Mouse (Mus musculus) gastrocnemius, adult 2 months (tissue): ENCODE data around the gene Actb. TPM values are rescaled to one million over a fixed set of nuclear protein-coding genes. Genes with fewer than 3 reads are reported as not detected.

Experiments used
- DNase-seq: peaks from one replicate; pipeline ENCODE4 v3.0.0; 2022
- H3K27ac ChIP-seq: fragments of 200-600 bp; 2 replicates; pipeline ENCODE4 v1.8.1; 2022; ENCODE audit warnings: mild to moderate bottlenecking
- H3K4me3 ChIP-seq: fragments of 200-600 bp; 2 replicates; pipeline ENCODE4 v1.8.1; 2022; ENCODE audit warnings: mild to moderate bottlenecking, moderate library complexity
- CTCF ChIP-seq: fragments of 200-600 bp; IDR thresholded peaks from 2 replicates; pipeline ENCODE4 v1.8.1; 2022; ENCODE audit warnings: antibody characterized with exemption, mild to moderate bottlenecking, moderate library complexity
- intact Hi-C: fragments of 180-260 bp; cut with DNase I; formaldehyde crosslinking; loops from one replicate; pipeline ENCODE4 v1.15.1; 2025
- total RNA-seq, 2 experiments: library from RNA; stranded (reverse); gene quantifications; 2 replicates each; pipeline ENCODE4 v1.2.3; 2021

The Actb gene
- total RNA-seq, 2 experiments from 2014 or later = 365 to 571 TPM

- TF ChIP-seq CTCF = no peak
- peak; percentile 90 for DNase-seq
- Histone ChIP-seq H3K27ac (peak overlapping the region; percentile 88), H3K4me3 (peak overlapping the region; percentile 6; the same call in 1 of the 2 replicates)
- intact Hi-C loops = loop anchor here (2.0 kb wide), 1 partner anchor 14 kb away; the partner anchor contains the start of gene Actb
These were observed 13.9 kb upstream of the Actb start for GRCm38 (mm10) chr5:142920311-142921073.

GRCm38 (mm10) chr5:142917402-142917801, 10.8 kb upstream of the Actb start:
- intact Hi-C loops = no loop called here
- no peak for DNase-seq
- Histone ChIP-seq H3K4me3 (no peak overlapping the region), H3K27ac (peak overlapping the region; percentile 89)
- TF ChIP-seq CTCF = no peak

DNA sequence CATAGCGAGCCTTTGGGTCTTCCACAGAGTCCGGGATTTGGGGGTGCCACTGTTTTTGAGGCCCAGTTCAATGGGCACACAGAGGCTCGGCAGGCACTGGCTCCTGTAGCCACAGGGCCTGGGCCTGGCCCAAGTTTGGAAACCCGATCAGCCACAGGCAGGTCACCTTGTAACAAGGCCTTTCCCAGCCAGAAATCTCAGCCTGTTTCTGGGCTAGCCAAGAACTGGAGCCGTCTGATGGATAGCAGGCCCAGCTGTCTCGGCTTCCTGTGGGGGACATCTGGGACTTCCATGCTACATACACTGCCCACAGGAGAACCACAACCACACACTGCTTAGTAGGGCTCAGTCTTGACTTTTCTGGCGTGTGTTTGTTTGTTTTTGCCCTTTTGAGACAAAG, 10.0 kb upstream of the Actb start:
- intact Hi-C loops = no loop called here
- no peak for TF ChIP-seq CTCF
- Histone ChIP-seq H3K27ac (peak overlapping the region; percentile 89), H3K4me3 (peak overlapping the region; percentile 22; the same call in 1 of the 2 replicates)
- peak; percentile 92 for DNase-seq

- H3K4me3 ChIP-seq = no peak overlapping the region
- no peak for DNase-seq
- H3K27ac ChIP-seq = peak overlapping the region; percentile 89
- TF ChIP-seq CTCF = no peak
- intact Hi-C loops = no loop called here
These were observed 8.7 kb upstream of the Actb start for GRCm38 (mm10) chr5:142915231-142915630.

GRCm38 (mm10) chr5:142912739-142913138, 6.2 kb upstream of the Actb start:
- DNase-seq = no peak
- Histone ChIP-seq H3K4me3 (no peak overlapping the region), H3K27ac (peak overlapping the region; percentile 56; the same call in 1 of the 2 replicates)
- intact Hi-C loops = no loop called here
- TF ChIP-seq CTCF = no peak

GRCm38 (mm10) chr5:142912320-142912719, 5.8 kb upstream of the Actb start:
- no peak for DNase-seq
- intact Hi-C loops = no loop called here
- Histone ChIP-seq H3K4me3 (no peak overlapping the region), H3K27ac (peak overlapping the region; percentile 56; the same call in 1 of the 2 replicates)
- TF ChIP-seq CTCF = no peak

GRCm38 (mm10) chr5:142911629-142912028, 5.1 kb upstream of the Actb start:
- no peak for TF ChIP-seq CTCF
- H3K27ac ChIP-seq = peak overlapping the region; percentile 56
- DNase-seq = no peak
- H3K4me3 ChIP-seq = no peak overlapping the region
- intact Hi-C loops = loop anchor here (2.0 kb wide), 1 partner anchor 17 kb away; no protein-coding TSS in a partner anchor

DNA sequence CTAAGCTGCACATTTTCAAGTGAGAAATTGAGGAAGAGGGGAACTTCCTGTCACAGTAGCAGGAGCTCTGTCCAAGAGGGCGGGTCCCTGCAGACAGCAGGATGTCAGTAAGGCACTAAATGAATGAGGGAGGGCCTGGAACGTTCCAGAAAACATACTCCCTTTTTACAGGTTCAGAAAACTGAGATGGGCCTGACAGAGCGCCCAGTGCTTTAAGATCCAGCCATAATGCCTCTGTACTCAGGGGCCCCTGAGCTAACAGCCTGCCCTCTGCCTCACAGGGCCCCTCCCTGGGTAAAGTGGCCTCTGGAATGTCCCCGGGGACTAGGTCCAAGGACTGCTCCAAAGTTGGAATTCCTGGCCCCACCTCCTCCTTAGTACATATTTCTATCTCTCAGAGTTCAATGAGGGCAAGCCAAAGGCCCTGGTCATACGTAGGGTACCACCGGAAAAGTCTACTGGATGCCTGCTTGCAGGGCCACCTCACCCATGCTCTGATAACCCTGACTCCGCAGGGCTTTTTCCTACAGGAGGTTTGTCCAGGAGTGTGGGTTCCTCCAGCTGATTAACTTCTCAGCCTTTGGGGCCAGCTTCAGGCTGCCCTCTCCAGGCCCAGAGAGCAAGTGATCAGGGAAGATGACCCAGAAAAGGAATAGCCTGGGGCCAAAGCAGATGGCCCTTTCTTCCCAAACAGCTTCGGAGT, 3.2 kb upstream of the Actb start:
- DNase-seq = peak; percentile 69
- peak; percentile 22; the same call in 1 of the 2 replicates for TF ChIP-seq CTCF
- Histone ChIP-seq H3K27ac (peak overlapping the region; percentile 100), H3K4me3 (peak overlapping the region; percentile 99)
- intact Hi-C loops = loop anchor here (2.0 to 5.0 kb wide), 2 partner anchors 19 to 87 kb away; no protein-coding TSS in a partner anchor

GRCm38 (mm10) chr5:142908941-142909575, 2.5 kb upstream of the Actb start:
- no peak for TF ChIP-seq CTCF
- Histone ChIP-seq H3K4me3 (peak overlapping the region; percentile 99), H3K27ac (peak overlapping the region; percentile 100)
- DNase-seq = peak; percentile 54
- intact Hi-C loops = loop anchor here (5.0 kb wide), 1 partner anchor 87 kb away; no protein-coding TSS in a partner anchor

DNA sequence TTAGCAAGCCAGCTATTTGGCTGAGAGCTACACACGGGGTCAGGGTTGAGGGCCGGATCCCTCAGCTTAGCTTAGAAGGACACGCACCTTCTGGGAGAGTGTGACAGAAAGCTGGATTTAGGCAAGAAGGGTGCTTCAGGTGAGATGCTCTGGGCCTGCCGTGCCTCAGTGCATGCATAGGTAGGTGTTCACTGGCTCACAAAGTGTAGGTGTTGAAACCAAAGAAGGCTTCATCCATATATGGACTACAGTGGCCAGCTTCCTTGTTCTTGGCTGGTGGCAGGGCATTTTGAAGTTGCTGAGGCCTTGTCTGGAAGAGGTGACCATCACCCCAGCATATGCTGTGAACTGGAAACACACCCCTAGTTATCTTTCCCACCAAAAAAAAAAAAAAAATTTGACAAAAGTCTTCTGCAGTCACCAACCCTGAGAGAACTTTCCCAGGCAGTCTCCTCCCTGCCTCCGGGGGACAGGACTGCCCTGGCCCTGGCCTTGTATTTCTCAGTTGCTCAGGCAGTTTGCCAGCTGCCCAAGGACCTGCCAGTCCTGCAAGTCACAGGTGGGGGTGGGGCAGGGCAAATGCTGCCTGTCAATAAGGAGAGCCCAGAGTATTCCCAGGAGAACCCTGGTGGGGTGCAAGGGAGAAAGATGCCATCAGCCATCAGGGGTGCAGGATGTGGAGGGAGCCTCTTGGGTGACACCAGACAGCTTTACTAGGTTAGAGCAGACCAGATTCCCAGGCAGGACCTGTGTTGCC, 1.4 kb upstream of the Actb start:
- peak; percentile 92 for DNase-seq
- TF ChIP-seq CTCF = no peak
- Histone ChIP-seq H3K27ac (peak overlapping the region; percentile 100), H3K4me3 (peak overlapping the region; percentile 99)
- intact Hi-C loops = loop anchor here (2.0 to 5.0 kb wide), 2 partner anchors 13 to 86 kb away; no protein-coding TSS in a partner anchor

DNA sequence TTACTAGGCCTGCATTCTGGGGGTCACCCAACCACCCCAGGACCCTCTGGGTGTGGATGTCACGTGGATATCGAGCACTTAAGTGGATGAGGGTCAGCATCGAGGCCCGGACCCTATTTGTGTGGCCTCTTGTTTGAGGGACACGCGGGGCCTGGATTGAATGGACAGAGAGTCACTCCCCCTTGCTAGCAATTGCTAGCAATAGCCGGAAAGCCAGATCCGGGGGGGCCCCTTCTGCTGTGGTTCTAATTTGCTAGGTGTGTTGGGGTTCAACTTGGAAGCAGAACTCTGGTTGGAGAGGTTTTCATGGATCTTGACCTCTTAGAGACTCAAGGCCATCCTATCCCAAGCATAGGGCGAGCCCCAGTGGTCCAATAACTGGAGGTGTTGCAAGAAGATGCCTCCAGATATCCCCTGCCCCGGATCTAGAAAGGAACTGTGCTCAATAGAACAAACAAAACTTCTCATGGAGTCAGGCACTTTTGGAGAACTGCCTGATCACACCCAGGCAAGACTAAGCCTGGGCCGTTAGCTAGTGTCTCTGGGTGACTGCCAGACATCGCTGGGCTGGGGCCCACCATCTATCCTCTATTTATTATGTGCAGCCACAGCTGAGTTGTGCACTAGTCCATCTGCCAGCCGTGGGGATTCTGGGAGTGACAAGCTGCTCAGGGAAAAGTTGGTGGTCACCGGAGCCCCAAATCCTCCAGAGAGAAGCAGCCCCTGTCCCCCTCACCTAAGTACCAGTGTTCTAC, 671 bp upstream of the Actb start:
- no peak for TF ChIP-seq CTCF
- H3K27ac ChIP-seq = peak overlapping the region; percentile 100
- intact Hi-C loops = loop anchor here (2.0 to 5.0 kb wide), 2 partner anchors 14 to 85 kb away; no protein-coding TSS in a partner anchor
- H3K4me3 ChIP-seq = peak overlapping the region; percentile 99
- DNase-seq = peak; percentile 79
